Mouse (Mus musculus): ENCODE data around the gene Ldb3.

DNA sequence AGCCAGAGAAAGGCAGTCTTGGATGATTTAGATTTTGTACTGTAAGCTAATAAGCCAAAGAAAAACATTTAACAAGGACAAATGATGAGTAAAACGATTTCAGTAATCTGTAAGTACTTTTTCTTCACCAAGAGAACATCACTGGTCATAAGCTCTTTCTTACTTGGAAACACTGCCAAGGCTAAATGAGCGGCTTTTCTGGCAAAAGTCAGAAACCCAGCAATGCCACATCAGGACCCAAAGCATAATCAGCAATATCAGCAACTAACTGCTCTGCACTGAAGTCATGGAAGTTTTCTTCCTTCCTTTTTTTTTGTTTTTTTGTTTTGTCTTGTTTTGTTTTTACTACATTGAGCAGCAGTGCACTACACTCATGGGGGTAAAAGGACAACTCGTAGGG, 91.1 kb downstream of the Ldb3 start:
- TF ChIP-seq CTCF (IDR thresholded peaks at IDR 0.05; ENCODE audit: borderline replicate concordance, extremely low read depth, insufficient read depth, insufficient read length) = no peak
- no peak for TF ChIP-seq POLR2A (IDR thresholded peaks at IDR 0.05; ENCODE audit: borderline replicate concordance, extremely low read depth, insufficient read depth, insufficient read length, poor library complexity, severe bottlenecking)

Measured in brain, embryonic 14.5 days (tissue).